Mouse (Mus musculus) intestine, postnatal 0 days (tissue): ENCODE measurements around the gene Cntln. TPM values are rescaled to one million over a fixed set of nuclear protein-coding genes. Genes with fewer than 3 reads are reported as not detected.

ENCODE experiments used
- ATAC-seq: fragments of 200-750 bp; cut with Nextera tagmentation; 2 replicates; pipeline ENCODE4 v1.8.0; 2017; ENCODE audit warnings: mild to moderate bottlenecking, moderate TSS enrichment, moderate library complexity
- H3K27ac ChIP-seq: fragments of 300-500 bp; sonication (generic); 2 replicates; pipeline ENCODE4 v1.5.1; 2014; ENCODE audit warnings: mild to moderate bottlenecking, low read depth, low read length, moderate library complexity
- H3K27me3 ChIP-seq: fragments of 300-500 bp; sonication (generic); replicated peaks from 2 replicates; pipeline ENCODE4 v1.6.1; 2014; ENCODE audit warnings: low read length, mixed read lengths; ENCODE audit not compliant: control insufficient read depth, insufficient read depth
- H3K36me3 ChIP-seq: fragments of 300-500 bp; sonication (generic); 2 replicates; pipeline ENCODE4 v1.6.1; 2014; ENCODE audit warnings: mild to moderate bottlenecking, moderate library complexity; ENCODE audit not compliant: control insufficient read depth, insufficient read depth
- H3K4me1 ChIP-seq: fragments of 300-500 bp; sonication (generic); replicated peaks from 2 replicates; pipeline ENCODE4 v1.6.1; 2014; ENCODE audit warnings: antibody characterized with exemption, low read length, mixed read lengths; ENCODE audit not compliant: control insufficient read depth, insufficient read depth
- H3K4me2 ChIP-seq: fragments of 300-500 bp; sonication (generic); replicated peaks from 2 replicates; pipeline ENCODE4 v1.6.1; 2014; ENCODE audit warnings: low read depth, mild to moderate bottlenecking, moderate library complexity
- H3K4me3 ChIP-seq: fragments of 300-500 bp; sonication (generic); 2 replicates; pipeline ENCODE4 v1.5.1; 2014; ENCODE audit warnings: low read depth, low read length
- H3K9ac ChIP-seq: fragments of 300-500 bp; sonication (generic); 2 replicates; pipeline ENCODE4 v1.6.1; 2014; ENCODE audit warnings: mild to moderate bottlenecking, low read depth, low read length
- H3K9me3 ChIP-seq: fragments of 300-500 bp; sonication (generic); 2 replicates; pipeline ENCODE4 v1.6.1; 2016; ENCODE audit warnings: mixed run types; ENCODE audit not compliant: control insufficient read depth
- CTCF ChIP-seq: sonication (generic); IDR thresholded peaks from 2 replicates; pipeline ENCODE4 v1.5.1; 2016; ENCODE audit warnings: low read depth, mild to moderate bottlenecking, control low read depth, antibody characterized with exemption, moderate library complexity
- WGBS: fragments of 180-500 bp; shearing (Covaris S2); extraction: QIAGEN DNeasy Blood & Tissue Kit; methylation state at CpG from one replicate; pipeline ENCODE4 v1.1.7; 2014; 5-methylcytosine and 5-hydroxymethylcytosine counted together
- polyA plus RNA-seq: library from polyadenylated mRNA; unstranded; fragments of >200 nt; fragmentation: Nextera tagmentation; extraction: Ambion mirVana; gene quantifications from 2 replicates; pipeline ENCODE4 v1.2.1, GENCODE M21; 2015

Cntln gene
- 4.0 and 4.4 TPM in 2 replicates for polyA plus RNA-seq

- TF ChIP-seq CTCF = peak; percentile 39
- H3K27me3 ChIP-seq = no peaks in the 10 kb centered on the region
- peak within 1 kb of the TSS; percentile 79 for H3K9ac ChIP-seq
- H3K36me3 ChIP-seq = no peaks in the 10 kb centered on the region
- H3K4me1 ChIP-seq = no peaks in the 10 kb centered on the region
- ATAC-seq = peak; percentile 84
- under 1% methylated on average over 49 of the region's 50 CpGs for WGBS
- no peaks in the 10 kb centered on the region for H3K9me3 ChIP-seq
- peak within 1 kb of the TSS; percentile 94 for H3K4me2 ChIP-seq
- peak within 1 kb of the TSS; percentile 74 for H3K4me3 ChIP-seq
- H3K27ac ChIP-seq = peak within 1 kb of the TSS; percentile 79
Measured at GRCm38 (mm10) chr4:84884111-84884538, at the start of gene Cntln. Gene Cntln (plus strand): TSS chr4:84884309.

DNA sequence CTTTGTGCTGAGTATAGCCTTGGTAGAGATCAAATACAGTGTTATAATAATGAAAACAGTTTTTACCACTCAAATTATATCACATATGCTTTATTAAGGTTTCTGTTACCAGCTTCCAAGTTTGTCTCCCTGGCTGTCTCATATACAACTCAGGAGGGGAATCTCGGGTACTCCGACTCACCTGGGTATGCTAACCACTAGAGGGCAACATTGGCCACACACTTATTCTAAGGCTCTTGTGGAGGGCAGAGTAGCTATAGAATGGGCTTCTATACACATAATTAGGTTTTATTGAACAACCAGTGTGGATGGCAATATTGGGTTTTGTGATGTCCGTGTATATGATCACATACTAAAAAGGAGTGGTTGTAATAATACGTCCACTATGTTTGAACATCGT, 47.1 kb upstream of the Cntln start:
- TF ChIP-seq CTCF = peak; percentile 71
- ATAC-seq = no peak
- WGBS = 45% methylated on average over 5 of the region's 5 CpGs

DNA sequence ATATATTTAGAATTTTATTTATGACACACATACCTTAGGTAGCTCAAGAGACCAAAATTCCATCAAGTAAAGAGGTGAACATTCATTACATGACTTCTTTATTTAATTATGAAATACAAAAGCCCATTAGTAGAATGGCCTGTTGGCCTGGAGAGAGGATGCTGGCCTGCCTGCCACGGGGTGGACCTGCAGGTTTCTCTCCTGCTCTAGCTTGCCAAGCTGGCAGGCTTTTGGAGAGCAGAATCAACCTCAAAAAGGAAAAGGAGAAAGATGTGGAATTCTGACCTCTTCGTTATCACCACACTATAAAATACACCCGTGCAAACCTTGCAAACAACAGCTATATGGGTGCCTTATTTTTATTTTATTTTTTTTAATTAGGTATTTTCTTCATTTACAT, 45.6 kb upstream of the Cntln start:
- TF ChIP-seq CTCF = no peak
- no peak for ATAC-seq
- Histone ChIP-seq H3K27me3 (no peaks in the 10 kb centered on the region), H3K9ac (no peak overlapping the region), H3K9me3 (no peaks in the 10 kb centered on the region), H3K4me3 (no peak overlapping the region), H3K36me3 (no peaks in the 10 kb centered on the region), H3K4me2 (no peak overlapping the region), H3K4me1 (no peaks in the 10 kb centered on the region), H3K27ac (no peak overlapping the region)
- WGBS = 79% methylated on average over 3 of the region's 3 CpGs

More for the DNA sequence above, 47.1 kb upstream of the Cntln start:
- H3K4me2 ChIP-seq = no peak overlapping the region
- no peaks in the 10 kb centered on the region for H3K9me3 ChIP-seq
- H3K36me3 ChIP-seq = no peaks in the 10 kb centered on the region
- H3K27ac ChIP-seq = no peak overlapping the region
- H3K4me1 ChIP-seq = no peaks in the 10 kb centered on the region
- no peak overlapping the region for H3K9ac ChIP-seq
- H3K4me3 ChIP-seq = no peak overlapping the region
- no peaks in the 10 kb centered on the region for H3K27me3 ChIP-seq

- Histone ChIP-seq H3K4me1 (no peaks in the 10 kb centered on the region), H3K27me3 (no peaks in the 10 kb centered on the region), H3K4me3 (no peak overlapping the region), H3K36me3 (no peaks in the 10 kb centered on the region), H3K9me3 (no peaks in the 10 kb centered on the region), H3K4me2 (no peak overlapping the region), H3K27ac (no peak overlapping the region), H3K9ac (no peak overlapping the region)
- 68% methylated on average over 2 of the region's 2 CpGs for WGBS
- no peak for ATAC-seq
- TF ChIP-seq CTCF = no peak
Measured at GRCm38 (mm10) chr4:84839466-84839865, 44.6 kb upstream of the Cntln start.

DNA sequence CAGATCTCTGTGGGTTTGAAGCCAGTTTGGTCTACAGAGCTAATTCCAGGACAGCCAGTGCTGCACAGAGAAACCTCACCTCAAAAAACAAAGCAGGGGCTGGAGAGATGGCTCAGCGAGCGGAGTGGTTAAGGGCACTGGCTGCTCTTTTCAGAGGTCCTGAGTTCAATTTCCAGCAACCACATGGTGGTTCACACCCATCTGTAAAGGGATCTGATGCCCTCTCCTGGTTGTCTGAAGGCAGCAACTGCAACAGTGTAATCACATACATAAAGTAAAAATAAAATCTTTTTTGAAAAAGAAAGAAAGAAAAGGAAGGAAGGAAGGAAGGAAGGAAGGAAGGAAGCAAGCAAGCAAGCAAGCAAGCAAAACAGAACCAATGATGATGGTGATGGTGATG, 26.5 kb upstream of the Cntln start:
- TF ChIP-seq CTCF = peak; percentile 35; the same call in 1 of the 2 replicates
- no peak overlapping the region for H3K27ac ChIP-seq
- no peak for ATAC-seq

GRCm38 (mm10) chr4:84876347-84876746, 7.8 kb upstream of the Cntln start:
- no peaks in the 10 kb centered on the region for H3K27me3 ChIP-seq
- H3K27ac ChIP-seq = no peak overlapping the region
- no peaks in the 10 kb centered on the region for H3K9me3 ChIP-seq
- H3K4me3 ChIP-seq = no peak overlapping the region
- TF ChIP-seq CTCF = peak; percentile 65
- no peaks in the 10 kb centered on the region for H3K36me3 ChIP-seq
- ATAC-seq = no peak
- H3K9ac ChIP-seq = no peak overlapping the region
- H3K4me2 ChIP-seq = no peak overlapping the region
- no peaks in the 10 kb centered on the region for H3K4me1 ChIP-seq
- WGBS = 14% methylated on average over 3 of the region's 3 CpGs

More for the DNA sequence above, 26.5 kb upstream of the Cntln start:
- H3K9me3 ChIP-seq = no peaks in the 10 kb centered on the region
- H3K9ac ChIP-seq = no peak overlapping the region
- no peaks in the 10 kb centered on the region for H3K4me1 ChIP-seq
- H3K36me3 ChIP-seq = no peaks in the 10 kb centered on the region
- 74% methylated on average over 2 of the region's 2 CpGs for WGBS
- H3K27me3 ChIP-seq = no peaks in the 10 kb centered on the region
- H3K4me3 ChIP-seq = no peak overlapping the region
- H3K4me2 ChIP-seq = no peak overlapping the region

GRCm38 (mm10) chr4:84883646-84884045, 463 bp upstream of the Cntln start:
- TF ChIP-seq CTCF = no peak
- Histone ChIP-seq H3K4me1 (no peaks in the 10 kb centered on the region), H3K9ac (peak overlapping the region; percentile 79; the same call in 1 of the 2 replicates), H3K27me3 (no peaks in the 10 kb centered on the region), H3K9me3 (no peaks in the 10 kb centered on the region), H3K4me2 (peak overlapping the region; percentile 94), H3K4me3 (peak overlapping the region; percentile 74), H3K27ac (no peak overlapping the region), H3K36me3 (no peaks in the 10 kb centered on the region)
- no peak for ATAC-seq
- WGBS = 75% methylated on average over 12 of the region's 12 CpGs
